8 mouse cellular contexts compared by ENCODE assay signal in the genomic region with DNA sequence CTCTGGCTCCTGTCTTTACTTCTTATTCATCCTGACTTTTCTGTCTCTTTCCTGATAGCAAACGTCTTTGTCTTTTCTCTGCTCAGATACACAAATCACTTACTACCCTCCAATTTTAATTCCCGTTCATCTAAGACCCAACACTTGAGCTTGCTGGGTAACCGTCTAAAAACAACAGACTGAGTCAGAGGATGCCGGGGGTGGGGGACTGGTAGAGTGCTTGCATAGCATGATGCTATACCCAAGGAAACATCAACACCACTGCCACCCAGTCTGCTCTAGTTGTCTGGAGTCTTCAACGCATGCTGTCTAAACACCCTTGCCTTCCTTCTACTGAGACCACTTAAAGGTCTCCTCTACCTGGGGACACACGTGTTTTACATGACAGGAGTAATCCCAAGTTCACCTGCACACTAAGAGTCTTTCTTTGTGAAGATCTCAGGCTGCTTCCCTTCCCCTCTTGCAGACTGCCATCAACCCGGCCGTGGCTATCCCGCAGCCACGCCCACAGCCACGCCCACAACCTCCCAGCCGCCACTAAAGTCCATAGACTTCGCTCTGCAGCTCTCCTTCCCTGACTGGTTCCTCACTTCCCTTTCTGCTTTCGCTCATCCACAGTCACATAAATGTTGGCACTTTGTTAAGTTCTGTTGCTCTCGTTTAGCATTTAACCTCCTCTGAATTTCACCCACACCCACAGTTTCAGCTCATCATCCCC. TPM values are rescaled to one million over a fixed set of nuclear protein-coding genes. Genes with fewer than 3 reads are reported as not detected.
DNase-seq lines count a peak whose midpoint lies in the region; ATAC-seq lines count a peak whose summit lies in the region.

No protein-coding gene starts in this region.

- ATAC-seq in erythroblast, adult 5-6 weeks (replicated peaks; ENCODE audit: low FRiP score, poor library complexity, severe bottlenecking): 0 out of 2 replicates have a peak, but pooled peaks have one; percentile 62
- ATAC-seq in megakaryocyte, adult 5-6 weeks (ENCODE audit: poor library complexity, severe bottlenecking): peak; percentile 96
- ATAC-seq in inflammation-experienced regulatory T-cells, adult 6 months: no peak

- DNase-seq in urinary bladder, postnatal 14 days (ENCODE audit: low spot score): peak; percentile 72
- DNase-seq in urinary bladder, adult 2 months (ENCODE audit: low spot score): no peak
- peak; percentile 70 to 73 for DNase-seq in heart, postnatal 14 days
- DNase-seq in kidney, postnatal 36 days: peak; percentile 65 to 91
- peak; percentile 51 for DNase-seq in right cerebral cortex, postnatal 14 days

- intact Hi-C loops in heart, postnatal 14 days (cut with DNase I): no loop called here

RNA-seq across cellular contexts. Expression of a gene that starts 17.5 kb away (rescaled TPM):
- polyA plus RNA-seq in urinary bladder, adult 2 months (2012; rRNA removed): 0.06 and 0.10 TPM in 2 replicates
- total RNA-seq in erythroblast, adult 5-6 weeks (2015; ENCODE audit: low replicate concordance): not detected in 2 replicates
- not detected in 2 replicates for total RNA-seq in erythroblast, adult 5-6 weeks (2017; ENCODE audit: low replicate concordance)
- total RNA-seq in heart, postnatal 14 days (2021): 1 to 10 TPM; 4.6 to 6.9 TPM
- total RNA-seq in megakaryocyte, adult 5-6 weeks (2015): not detected in 2 replicates
- total RNA-seq in megakaryocyte, adult 5-6 weeks (2017): not detected in 2 replicates
- not detected for polyA plus RNA-seq in inflammation-experienced regulatory T-cells, adult 6 months (2017; shearing (Covaris generic))

Comparison
In these comparisons a context has a peak if more than half of its experiments do, and no peak if none do; other contexts are left out.
1. RNA of a gene that starts 17.5 kb away (total RNA-seq): 4.6 to 6.9 TPM in heart, postnatal 14 days; not detected in erythroblast, adult 5-6 weeks and not detected in megakaryocyte, adult 5-6 weeks; every median in the first group is over 4 times any median in the second.